Mouse (Mus musculus) embryonic facial prominence, embryonic 14.5 days (tissue): ENCODE results near the gene Ercc6. TPM values are rescaled to one million over a fixed set of nuclear protein-coding genes. Genes with fewer than 3 reads are reported as not detected.

Experiments
- ATAC-seq: fragments of 200-750 bp; cut with Nextera tagmentation; 2 replicates; pipeline ENCODE4 v1.8.0; 2017; ENCODE audit warnings: low read depth, moderate number of reproducible peaks, moderate TSS enrichment
- DNase-seq: peaks from one replicate; pipeline ENCODE4 v3.0.0-alpha.2; 2015; ENCODE audit warnings: low spot score
- H3K27ac ChIP-seq: fragments of 300-500 bp; sonication (generic); replicated peaks from 2 replicates; pipeline ENCODE4 v1.5.1; 2014; ENCODE audit warnings: low read depth, mild to moderate bottlenecking, low read length, moderate library complexity
- H3K27me3 ChIP-seq: fragments of 300-500 bp; sonication (generic); replicated peaks from 2 replicates; pipeline ENCODE4 v1.6.1; 2014; ENCODE audit warnings: low read length; ENCODE audit not compliant: control insufficient read depth, insufficient read depth
- H3K36me3 ChIP-seq: fragments of 300-500 bp; sonication (generic); 2 replicates; pipeline ENCODE4 v1.6.1; 2014; ENCODE audit warnings: low read length, mixed read lengths; ENCODE audit not compliant: control insufficient read depth, insufficient read depth
- H3K4me1 ChIP-seq: fragments of 300-500 bp; sonication (generic); 2 replicates; pipeline ENCODE4 v1.6.1; 2014; ENCODE audit warnings: antibody characterized with exemption, low read length; ENCODE audit not compliant: control insufficient read depth, insufficient read depth
- H3K4me2 ChIP-seq: fragments of 300-500 bp; sonication (generic); 2 replicates; pipeline ENCODE4 v1.6.1; 2014; ENCODE audit warnings: low read depth, mild to moderate bottlenecking, low read length, moderate library complexity, mixed read lengths
- H3K4me3 ChIP-seq: fragments of 300-500 bp; sonication (generic); 2 replicates; pipeline ENCODE4 v1.5.1; 2014; ENCODE audit warnings: low read depth, mild to moderate bottlenecking, low read length
- H3K9ac ChIP-seq: fragments of 300-500 bp; sonication (generic); 2 replicates; pipeline ENCODE4 v1.6.1; 2014; ENCODE audit warnings: low read depth, mild to moderate bottlenecking, low read length, moderate library complexity, mixed read lengths
- H3K9me3 ChIP-seq: fragments of 300-500 bp; sonication (generic); 2 replicates; pipeline ENCODE4 v1.6.1; 2016; ENCODE audit warnings: low read length; ENCODE audit not compliant: control insufficient read depth
- WGBS: fragments of 180-500 bp; shearing (Covaris S2); extraction: QIAGEN DNeasy Blood & Tissue Kit; methylation state at CpG from one replicate; pipeline ENCODE4 v1.1.7; 2014; 5-methylcytosine and 5-hydroxymethylcytosine counted together
- polyA plus RNA-seq: library from polyadenylated mRNA; unstranded; fragments of >200 nt; fragmentation: Nextera tagmentation; extraction: Ambion mirVana; gene quantifications from 2 replicates; pipeline ENCODE4 v1.2.1, GENCODE M21; 2014

Ercc6 gene
- polyA plus RNA-seq, 1 experiment from 2014 or later: 13.4 TPM

DNA sequence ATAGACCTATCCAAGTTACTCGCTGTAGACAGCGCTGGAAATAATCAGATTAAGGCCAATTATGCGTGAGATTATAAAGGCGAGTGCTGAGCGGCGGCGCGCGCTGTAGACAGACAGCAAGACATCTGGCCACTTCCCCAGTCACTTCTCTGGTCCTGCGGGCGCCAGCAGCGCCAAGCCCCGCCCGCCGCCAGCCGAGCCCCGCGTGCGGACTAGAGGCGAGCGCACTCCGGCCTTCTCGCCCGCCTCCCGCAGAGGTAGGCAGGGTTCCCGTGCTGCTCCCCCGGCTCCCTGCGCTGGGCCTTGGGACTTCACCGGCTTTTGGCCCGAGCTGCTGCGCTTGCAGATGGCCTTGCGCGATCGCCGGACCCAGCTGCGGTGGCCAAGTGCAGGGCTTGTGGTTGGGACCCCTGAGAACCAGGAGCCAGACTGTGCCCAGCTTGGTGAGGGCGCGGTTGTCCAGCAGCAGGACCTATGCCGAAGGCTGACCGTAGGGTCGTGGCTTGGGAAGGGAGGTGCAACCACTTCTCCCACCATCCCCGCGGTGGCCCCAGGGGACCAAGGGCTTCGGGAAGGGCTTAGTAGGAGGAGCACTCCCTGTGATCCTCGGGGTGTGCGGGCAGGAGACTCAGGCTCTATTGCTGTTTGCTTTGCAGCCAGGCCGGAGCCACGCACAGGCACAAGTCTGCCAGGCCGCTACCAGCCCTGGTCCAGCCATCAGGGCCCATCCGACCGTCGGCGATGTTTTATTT lies 86.1 kb downstream of the Ercc6 start, which contains the start of gene Prrxl1:
TSS of gene Prrxl1 (plus strand) at position 118 of the 752 bp plus-strand sequence.
- no peak within 1 kb of the TSS for H3K9ac ChIP-seq
- H3K4me2 ChIP-seq: peak within 1 kb of the TSS; percentile 52
- H3K9me3 ChIP-seq: no peaks in the 10 kb centered on the region
- H3K36me3 ChIP-seq: no peaks in the 10 kb centered on the region
- ATAC-seq: 0 out of 2 replicates have a peak, but pooled peaks have one; percentile 26
- peak; percentile 19 for DNase-seq
- H3K4me3 ChIP-seq: peak within 1 kb of the TSS; percentile 31
- H3K27me3 ChIP-seq: peaks cover 97% of the 10 kb centered on the region
- no peak within 1 kb of the TSS for H3K27ac ChIP-seq
- peaks cover 14% of the 10 kb centered on the region; the same call in 1 of the 2 replicates for H3K4me1 ChIP-seq
- WGBS: under 1% methylated on average over 35 of the region's 53 CpGs

DNA sequence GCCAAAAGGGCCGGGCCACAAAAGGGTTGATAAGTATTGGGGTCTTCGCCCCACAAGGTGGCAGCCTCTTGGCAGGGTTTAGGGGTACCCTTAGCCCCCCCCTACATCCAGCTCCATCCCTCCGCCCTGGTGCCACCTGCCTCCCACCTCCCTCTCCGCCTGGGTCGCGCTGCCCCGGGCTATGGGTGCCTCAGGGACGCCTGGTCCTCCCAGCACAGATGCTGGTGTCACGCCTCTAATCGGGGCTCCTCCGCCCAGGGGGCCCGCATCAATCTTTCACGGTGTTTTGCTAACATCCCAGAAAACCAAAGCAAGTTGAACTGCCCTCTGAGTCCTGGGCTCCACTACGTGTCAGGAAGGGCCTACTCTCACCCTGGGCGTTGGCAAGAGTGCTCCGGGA lies 86.8 kb downstream of the Ercc6 start:
- 0 out of 2 replicates have a peak overlapping the region, but pooled peaks have one; percentile 31 for H3K4me3 ChIP-seq
- H3K4me2 ChIP-seq: no peak overlapping the region

DNA sequence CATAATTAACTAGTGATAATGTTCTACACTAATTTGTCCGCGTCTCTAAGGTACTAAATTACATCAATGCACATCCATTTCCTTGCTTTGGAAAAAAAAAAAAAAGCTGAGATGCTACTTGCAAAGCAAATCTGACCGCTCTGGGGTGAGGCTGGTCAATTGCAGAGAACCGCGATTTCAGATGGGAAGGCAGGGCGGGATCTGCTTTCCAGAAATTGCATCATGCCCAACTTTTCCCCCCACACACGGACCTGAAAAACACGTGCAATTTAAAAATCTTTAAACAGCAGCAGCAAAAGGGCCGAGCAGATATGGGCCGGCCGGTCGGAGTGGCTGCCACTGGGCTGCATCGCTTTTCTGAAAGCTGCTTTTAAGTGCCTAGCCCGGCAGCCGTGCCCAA lies 92.2 kb downstream of the Ercc6 start:
- Histone ChIP-seq H3K36me3 (no peaks in the 10 kb centered on the region), H3K9me3 (no peaks in the 10 kb centered on the region), H3K4me3 (no peak overlapping the region), H3K27ac (no peak overlapping the region), H3K4me1 (no peaks in the 10 kb centered on the region), H3K27me3 (peaks cover 48% of the 10 kb centered on the region), H3K4me2 (no peak overlapping the region), H3K9ac (no peak overlapping the region)
- no peak for ATAC-seq
- 44% methylated on average over 15 of the region's 15 CpGs for WGBS
- DNase-seq: no peak

More for the DNA sequence above, 86.8 kb downstream of the Ercc6 start:
- Histone ChIP-seq H3K9ac (no peak overlapping the region), H3K9me3 (no peaks in the 10 kb centered on the region), H3K27ac (no peak overlapping the region), H3K27me3 (peaks cover 92% of the 10 kb centered on the region), H3K36me3 (no peaks in the 10 kb centered on the region), H3K4me1 (peaks cover 14% of the 10 kb centered on the region; the same call in 1 of the 2 replicates)
- DNase-seq (no peak), ATAC-seq (no peak)
- 2% methylated on average over 11 of the region's 16 CpGs for WGBS

DNA sequence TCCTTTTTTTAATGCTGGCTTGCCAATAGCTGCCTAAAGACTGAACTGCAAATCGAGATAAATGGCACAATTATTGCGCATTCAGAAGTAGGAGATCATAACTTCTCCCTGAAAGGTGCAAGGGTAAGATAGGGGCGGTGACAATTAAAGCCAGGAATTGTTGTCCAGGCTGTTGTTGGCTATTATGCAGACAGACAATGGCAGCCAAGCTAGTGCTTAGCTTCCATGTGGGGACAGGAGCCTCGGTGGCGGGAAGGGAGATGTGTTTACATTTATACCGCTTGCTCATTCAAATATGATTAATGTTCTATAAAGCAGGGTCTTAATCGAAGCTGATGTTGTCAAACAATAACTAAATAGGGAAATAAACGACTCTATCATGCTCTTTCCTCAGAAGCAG lies 93.0 kb downstream of the Ercc6 start:
- DNase-seq (no peak), ATAC-seq (no peak)
- H3K36me3 ChIP-seq: no peaks in the 10 kb centered on the region
- H3K4me1 ChIP-seq: no peaks in the 10 kb centered on the region
- 72% methylated on average over 8 of the region's 8 CpGs for WGBS
- H3K4me2 ChIP-seq: no peak overlapping the region
- peaks cover 40% of the 10 kb centered on the region for H3K27me3 ChIP-seq
- no peaks in the 10 kb centered on the region for H3K9me3 ChIP-seq
- no peak overlapping the region for H3K4me3 ChIP-seq
- no peak overlapping the region for H3K27ac ChIP-seq
- H3K9ac ChIP-seq: no peak overlapping the region

DNA sequence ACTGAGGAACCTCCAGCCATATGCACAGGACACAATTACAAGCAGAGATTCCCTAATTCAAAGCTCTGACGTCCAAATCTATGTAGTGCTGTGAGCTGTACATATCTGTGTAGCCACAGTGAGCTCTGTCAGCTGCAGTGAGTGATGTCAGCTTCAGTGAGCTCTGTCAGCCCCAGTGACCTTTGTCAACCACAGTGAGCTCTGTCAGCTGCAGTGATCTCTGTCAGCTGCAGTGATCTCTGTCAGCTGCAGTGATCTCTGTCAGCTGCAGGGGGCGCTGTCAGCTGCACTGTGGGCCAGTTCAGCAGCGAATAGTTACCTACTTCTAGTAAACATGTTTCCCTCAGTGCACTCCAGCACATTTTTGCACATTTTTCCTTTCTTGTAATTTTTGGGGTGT lies 96.1 kb downstream of the Ercc6 start:
- peaks cover 10% of the 10 kb centered on the region for H3K27me3 ChIP-seq
- 26% methylated on average over 3 of the region's 3 CpGs for WGBS
- H3K4me3 ChIP-seq: no peak overlapping the region
- no peaks in the 10 kb centered on the region for H3K9me3 ChIP-seq
- H3K4me2 ChIP-seq: no peak overlapping the region
- H3K36me3 ChIP-seq: no peaks in the 10 kb centered on the region
- H3K9ac ChIP-seq: no peak overlapping the region
- H3K4me1 ChIP-seq: no peaks in the 10 kb centered on the region
- H3K27ac ChIP-seq: no peak overlapping the region
- DNase-seq (peak; percentile 35), ATAC-seq (peak; percentile 30)

DNA sequence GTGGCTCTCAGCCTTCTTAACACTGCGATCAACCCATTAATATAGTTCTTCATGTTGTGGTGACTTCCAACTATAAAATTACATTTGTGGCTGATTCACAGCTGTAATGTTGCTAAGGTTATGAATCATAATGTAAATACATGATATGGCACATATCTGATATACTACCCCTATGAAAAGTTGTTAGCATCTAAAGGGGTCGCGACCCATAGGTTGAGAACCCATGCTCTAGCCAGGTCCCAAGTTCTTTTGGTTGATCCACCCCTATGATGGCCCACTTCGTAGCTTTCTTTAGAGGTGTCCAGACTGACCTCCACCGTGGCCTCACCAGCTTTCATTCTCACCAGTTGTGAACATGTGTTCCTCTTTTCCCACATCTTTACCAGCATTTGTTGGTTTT lies 103.9 kb downstream of the Ercc6 start:
- DNase-seq (no peak), ATAC-seq (no peak)
- Histone ChIP-seq H3K4me3 (no peak overlapping the region), H3K27me3 (no peaks in the 10 kb centered on the region), H3K9me3 (no peaks in the 10 kb centered on the region), H3K27ac (no peak overlapping the region), H3K9ac (no peak overlapping the region), H3K4me2 (no peak overlapping the region), H3K36me3 (no peaks in the 10 kb centered on the region), H3K4me1 (no peaks in the 10 kb centered on the region)
- 89% methylated on average over 5 of the region's 5 CpGs for WGBS

DNA sequence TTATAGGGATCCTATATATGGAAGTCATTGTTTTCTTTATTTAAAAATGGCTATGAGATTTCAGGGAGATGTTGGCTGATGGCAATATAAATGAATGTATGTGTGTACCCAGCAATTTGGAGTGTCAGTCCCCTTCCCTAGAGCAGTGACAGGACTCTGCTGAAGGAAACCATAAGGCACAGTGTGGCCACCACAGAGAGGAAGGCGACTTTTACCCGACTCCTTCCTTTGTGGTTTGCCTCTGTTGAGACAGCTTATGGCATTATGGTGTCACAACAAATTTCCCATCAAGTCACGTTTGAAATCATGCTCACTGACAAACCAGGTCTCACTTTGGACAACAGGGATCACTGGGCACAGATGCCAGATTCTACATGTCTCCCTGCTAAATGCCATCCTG lies 110.9 kb downstream of the Ercc6 start:
- Histone ChIP-seq H3K4me1 (no peaks in the 10 kb centered on the region), H3K36me3 (no peaks in the 10 kb centered on the region), H3K4me2 (no peak overlapping the region), H3K27ac (no peak overlapping the region), H3K9me3 (no peaks in the 10 kb centered on the region), H3K27me3 (no peaks in the 10 kb centered on the region), H3K4me3 (no peak overlapping the region), H3K9ac (no peak overlapping the region)
- WGBS: 82% methylated on average over 3 of the region's 3 CpGs
- ATAC-seq: no peak
- DNase-seq: no peak

DNA sequence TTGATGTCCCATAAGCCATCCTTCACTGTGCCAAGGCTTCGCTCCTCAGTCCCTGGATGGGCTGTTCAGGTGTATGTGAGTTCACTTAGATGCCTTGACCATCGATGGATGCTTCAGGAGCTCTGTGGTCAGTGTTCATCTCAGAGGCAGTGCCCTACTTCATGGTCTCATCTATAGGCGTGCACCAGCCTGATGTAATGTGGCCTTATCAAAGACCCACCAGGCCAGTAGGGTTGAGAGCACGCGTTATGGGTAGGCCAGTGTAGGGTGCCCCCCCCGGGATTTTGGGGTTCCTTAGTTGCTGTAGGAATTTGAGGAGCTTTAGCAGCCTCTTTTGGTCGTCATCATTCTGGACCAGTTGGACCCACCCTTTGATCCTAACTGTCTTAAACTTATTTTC lies 111.5 kb downstream of the Ercc6 start:
- Histone ChIP-seq H3K27me3 (no peaks in the 10 kb centered on the region), H3K36me3 (no peaks in the 10 kb centered on the region), H3K4me3 (no peak overlapping the region), H3K4me2 (no peak overlapping the region), H3K4me1 (no peaks in the 10 kb centered on the region), H3K9me3 (no peaks in the 10 kb centered on the region), H3K27ac (no peak overlapping the region), H3K9ac (no peak overlapping the region)
- WGBS: 91% methylated on average over 7 of the region's 7 CpGs
- ATAC-seq (no peak), DNase-seq (no peak)

DNA sequence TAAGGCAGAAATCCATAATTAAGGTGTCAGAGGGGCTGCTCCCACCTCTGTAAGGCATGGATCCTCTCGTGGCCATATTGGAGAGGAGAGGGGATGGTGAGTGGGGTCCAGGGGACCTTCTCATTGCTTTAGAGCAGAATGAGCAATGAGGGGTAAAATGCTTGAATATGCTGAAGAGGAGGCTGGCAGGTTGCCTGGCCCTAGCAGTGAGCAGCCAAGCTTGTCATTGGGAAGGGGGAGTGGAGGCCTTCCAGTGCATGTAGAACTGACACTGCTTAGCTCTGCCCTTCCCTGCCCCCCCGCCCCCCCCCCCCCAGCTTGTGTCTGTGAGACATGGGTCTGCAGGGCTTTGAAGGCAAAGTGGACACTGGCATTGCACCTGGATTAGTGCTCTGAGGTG lies 114.0 kb downstream of the Ercc6 start:
- Histone ChIP-seq H3K27ac (no peak overlapping the region), H3K4me2 (no peak overlapping the region), H3K9me3 (no peaks in the 10 kb centered on the region), H3K4me1 (no peaks in the 10 kb centered on the region), H3K36me3 (no peaks in the 10 kb centered on the region), H3K4me3 (no peak overlapping the region), H3K9ac (no peak overlapping the region), H3K27me3 (no peaks in the 10 kb centered on the region)
- ATAC-seq (no peak), DNase-seq (no peak)
- 47% methylated on average over 1 of the region's 2 CpGs for WGBS
